Mouse (Mus musculus) thymus, postnatal 14 days (tissue): ENCODE data around the gene Ankrd45.
"Not testable (repeated sequence)": the region's sequence is repeated elsewhere in the genome, so short reads cannot be mapped to it uniquely, and the experiment has no call there.

Source experiments
- DNase-seq: peaks from one replicate; pipeline ENCODE4 v3.0.0; 2021

The Ankrd45 gene

DNA sequence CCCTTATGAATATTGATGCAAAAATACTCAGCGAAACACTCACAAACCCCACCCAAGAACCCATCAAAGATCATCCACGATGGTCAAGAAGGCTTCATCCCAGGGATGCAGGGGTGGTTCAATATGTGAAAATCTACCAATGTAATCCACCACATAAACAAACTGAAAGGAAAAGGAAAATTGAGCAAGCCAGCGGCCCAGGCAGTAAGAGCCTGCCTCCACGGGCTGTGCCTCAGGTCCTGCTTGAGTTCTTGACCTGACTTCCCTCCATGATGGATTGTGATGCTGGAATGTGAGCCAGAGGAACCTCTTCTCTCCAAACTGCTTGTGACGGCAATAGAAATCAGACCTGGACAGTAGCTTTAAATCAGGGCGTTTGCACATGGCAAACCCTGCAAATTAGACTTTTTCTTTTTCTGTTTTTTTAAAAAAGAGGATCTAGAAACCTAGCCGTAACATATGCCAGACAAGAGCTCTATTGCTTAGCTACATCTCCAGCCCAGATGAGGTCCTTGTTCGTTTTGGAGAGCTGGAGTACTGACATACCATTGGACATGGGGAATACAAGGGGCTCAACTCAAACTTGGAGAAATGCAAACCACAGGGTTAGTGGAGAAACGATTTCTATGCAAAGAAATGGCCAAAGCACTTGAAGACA is 47.9 kb downstream of the Ankrd45 start:
- DNase-seq, result no peak

DNA sequence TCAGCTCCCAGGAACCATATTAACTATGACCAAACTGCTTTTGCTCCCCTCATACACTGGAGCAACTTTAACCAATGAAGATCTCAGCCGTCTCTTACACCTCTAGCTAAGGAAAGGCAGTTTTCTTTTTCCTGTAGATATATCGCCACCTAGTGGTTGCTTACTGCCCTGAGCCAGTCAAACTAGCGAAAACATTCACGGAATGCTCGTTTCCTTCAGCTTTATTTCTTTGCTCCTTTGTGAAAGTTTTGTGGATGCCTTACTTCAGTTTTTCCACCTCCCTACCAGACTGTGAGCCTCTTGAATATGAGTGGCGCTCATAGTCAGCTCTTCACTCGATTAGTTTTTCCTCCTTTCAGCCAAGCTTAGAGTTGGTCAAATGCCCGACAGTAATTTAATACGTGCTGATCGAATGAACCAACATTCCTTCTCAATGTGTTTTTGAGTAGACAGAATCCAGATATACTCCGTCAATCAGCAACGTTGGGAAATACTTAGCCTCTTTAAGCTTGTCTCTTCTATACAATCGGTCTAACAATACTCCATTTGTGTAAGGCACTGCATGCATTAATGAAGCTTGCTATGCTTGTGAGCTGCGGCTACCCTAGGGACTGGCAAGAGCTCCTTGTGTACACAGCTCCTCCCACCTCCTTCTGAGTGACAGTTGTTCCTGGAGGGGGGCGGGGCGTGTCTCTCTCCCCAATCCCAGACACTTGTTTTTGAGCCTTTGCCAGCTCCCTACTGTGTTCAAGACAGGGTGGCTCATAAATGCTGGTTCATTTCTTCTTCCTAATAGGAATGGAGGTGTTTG is 53.3 kb downstream of the Ankrd45 start:
- DNase-seq, result peak; percentile 72

DNA sequence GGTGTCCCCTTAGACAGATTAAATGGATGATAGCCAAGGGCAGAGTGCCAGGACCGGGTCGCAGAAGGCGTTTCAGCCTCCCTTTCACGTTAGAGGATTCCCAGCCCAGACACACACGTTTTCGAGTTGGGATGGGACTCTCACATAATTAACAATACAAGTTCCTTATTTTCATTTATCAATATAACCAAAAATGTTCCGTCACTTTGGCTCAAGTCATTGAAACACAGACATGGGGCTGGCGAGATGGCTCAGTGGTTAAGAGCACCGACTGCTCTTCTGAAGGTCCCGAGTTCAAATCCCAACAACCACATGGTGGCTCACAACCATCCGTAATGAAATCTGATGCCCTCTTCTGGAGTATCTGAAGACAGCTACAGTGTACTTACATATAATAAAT is 53.9 kb downstream of the Ankrd45 start:
- not testable (repeated sequence) for DNase-seq

DNA sequence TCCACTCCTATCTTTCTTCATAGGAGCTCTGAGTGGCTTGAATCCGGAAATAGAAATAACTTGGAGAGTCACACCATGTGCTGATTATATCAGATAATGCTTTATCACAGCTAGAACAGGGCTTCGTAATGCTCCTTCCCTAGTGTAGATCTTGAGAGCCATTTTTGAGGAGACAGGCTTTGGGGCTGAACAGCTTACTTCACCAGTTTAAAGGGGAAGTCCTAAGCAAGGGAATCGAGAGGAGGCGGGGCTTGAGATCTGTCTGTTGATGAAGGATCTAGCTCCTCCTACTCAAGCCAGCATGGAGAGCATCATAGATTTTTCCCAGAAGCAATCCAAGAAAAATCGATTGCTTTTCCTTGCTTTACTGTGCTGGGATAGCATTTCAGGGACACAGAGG is 57.4 kb downstream of the Ankrd45 start:
- no peak for DNase-seq

DNA sequence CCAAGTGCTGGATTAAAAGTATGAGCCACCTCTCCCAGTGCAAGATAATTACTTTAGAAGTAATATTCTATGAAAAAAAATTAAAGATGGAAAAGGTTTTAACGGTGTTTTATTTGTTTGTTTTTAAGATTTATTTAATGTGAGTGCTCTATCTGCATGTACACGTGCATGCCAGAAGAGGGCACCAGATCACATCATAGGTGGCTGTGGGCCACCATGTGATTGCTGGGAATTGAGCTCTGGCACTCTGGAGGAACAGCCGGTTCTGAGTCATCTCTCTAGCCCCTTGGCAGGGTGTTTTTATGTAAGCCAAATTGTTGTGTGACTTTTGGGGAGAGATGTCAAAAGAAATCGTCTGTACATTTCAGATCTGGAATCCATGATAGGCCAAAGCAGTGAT is 72.0 kb downstream of the Ankrd45 start:
- DNase-seq, result peak; percentile 51

DNA sequence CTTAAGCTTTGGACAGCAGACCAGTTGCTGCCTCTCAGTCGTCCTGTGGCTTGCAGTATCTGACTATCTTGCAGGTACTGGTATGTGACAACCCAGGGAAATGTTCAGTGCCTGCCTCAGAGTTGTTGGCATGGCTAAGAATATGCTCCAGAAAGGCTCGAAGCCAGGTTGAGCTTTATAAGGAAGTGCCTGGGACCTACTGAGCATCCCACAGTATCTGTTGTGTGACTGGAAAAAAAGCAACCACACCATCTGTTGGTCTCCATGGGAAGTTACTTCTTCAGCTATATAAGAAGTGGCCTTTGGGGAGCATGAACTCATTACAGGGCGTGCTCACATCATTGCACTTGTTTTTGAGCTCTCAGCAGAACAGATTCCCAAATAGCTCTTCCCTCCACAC is 77.3 kb downstream of the Ankrd45 start:
- DNase-seq, result no peak
